Mouse (Mus musculus) gastrocnemius, postnatal 25 days (tissue): ENCODE data around the gene Pth2r. TPM values are rescaled to one million over a fixed set of nuclear protein-coding genes. Genes with fewer than 3 reads are reported as not detected.

ENCODE experiments used
- total RNA-seq, 2 experiments: library from RNA; stranded (reverse); gene quantifications; 1 replicate in 1 of 2; 2 replicates in 1 of 2; pipeline ENCODE4 v1.2.3; 2021

Gene Pth2r
- total RNA-seq, 2 experiments from 2014 or later = not detected

Other genes with a start within 250 kb of the Pth2r start
- not detected for gene Akr1cl, start 249.3 kb upstream of the Pth2r start, total RNA-seq
- gene Cryge, start 230.9 kb upstream of the Pth2r start, total RNA-seq = not detected
- gene Crygd, start 218.6 kb upstream of the Pth2r start, total RNA-seq = not detected
- gene Crygc, start 208.4 kb upstream of the Pth2r start, total RNA-seq = not detected
- gene Crygb, start 199.8 kb upstream of the Pth2r start, total RNA-seq = not detected
- not detected for gene Cryga, start 178.7 kb upstream of the Pth2r start, total RNA-seq
- not detected for gene Gm28845, start 162.5 kb upstream of the Pth2r start, total RNA-seq
- gene D630023F18Rik, start 158.8 kb upstream of the Pth2r start, total RNA-seq = not detected
- 10 to 100 TPM; 20.9 to 46.4 TPM for gene Idh1, start 95.6 kb upstream of the Pth2r start, total RNA-seq
- gene Pikfyve, start 95.4 kb upstream of the Pth2r start, total RNA-seq = 1 to 10 TPM; 7.5 to 7.7 TPM